Mouse (Mus musculus): ENCODE data around the gene Slc4a7. TPM values are rescaled to one million over a fixed set of nuclear protein-coding genes. Genes with fewer than 3 reads are reported as not detected.

Gene Slc4a7
- polyA plus RNA-seq (2015; fragmentation: Nextera tagmentation; extraction: Ambion mirVana) = 10.5 and 10.8 TPM in 2 replicates

- no peaks in the 10 kb centered on the region for H3K9me3 ChIP-seq (replicated peaks; ENCODE audit: low read length)
- peak within 1 kb of the TSS; percentile 90 for H3K9ac ChIP-seq (ENCODE audit: low read depth, low read length)
- H3K4me3 ChIP-seq (replicated peaks; ENCODE audit: low read depth, low read length) = peak within 1 kb of the TSS; percentile 79
- no peak for TF ChIP-seq CTCF (IDR thresholded peaks at IDR 0.05; ENCODE audit: low read depth)
- peak within 1 kb of the TSS; percentile 93 for H3K27ac ChIP-seq
- H3K36me3 ChIP-seq (ENCODE audit: insufficient read depth, low read length) = no peaks in the 10 kb centered on the region
- H3K4me2 ChIP-seq (ENCODE audit: low read length) = peak within 1 kb of the TSS; percentile 77
- H3K4me1 ChIP-seq (replicated peaks; ENCODE audit: insufficient read depth, low read length) = 0 out of 2 replicates have a peak, but pooled peaks cover 6% of the 10 kb centered on the region
- ATAC-seq (replicated peaks; ENCODE audit: low FRiP score, low read depth) (no peak), DNase-seq (ENCODE audit: low spot score) (no peak)
- no peaks in the 10 kb centered on the region for H3K27me3 ChIP-seq (ENCODE audit: insufficient read depth, low read length)
- 85% methylated on average over 5 of the region's 5 CpGs for WGBS
These were observed at the start of gene Slc4a7 for GRCm38 (mm10) chr14:14701710-14702329. Gene Slc4a7, plus strand, starts transcription at chr14:14702279.

GRCm38 (mm10) chr14:14670597-14670996 lies 31.5 kb upstream of the Slc4a7 start:
- no peaks in the 10 kb centered on the region for H3K36me3 ChIP-seq (ENCODE audit: insufficient read depth, low read length)
- H3K9ac ChIP-seq (ENCODE audit: low read depth, low read length) = no peak overlapping the region
- H3K4me1 ChIP-seq (replicated peaks; ENCODE audit: insufficient read depth, low read length) = no peaks in the 10 kb centered on the region
- H3K27ac ChIP-seq = no peak overlapping the region
- DNase-seq (ENCODE audit: low spot score) = no peak
- no peak for TF ChIP-seq CTCF (IDR thresholded peaks at IDR 0.05; ENCODE audit: low read depth)
- WGBS = 84% methylated on average over 1 of the region's 1 CpGs
- H3K4me2 ChIP-seq (ENCODE audit: low read length) = no peak overlapping the region
- H3K9me3 ChIP-seq (replicated peaks; ENCODE audit: low read length) = no peaks in the 10 kb centered on the region
- H3K27me3 ChIP-seq (ENCODE audit: insufficient read depth, low read length) = no peaks in the 10 kb centered on the region
- no peak for ATAC-seq (replicated peaks; ENCODE audit: low FRiP score, low read depth)
- H3K4me3 ChIP-seq (replicated peaks; ENCODE audit: low read depth, low read length) = no peak overlapping the region

GRCm38 (mm10) chr14:14681611-14682010 lies 20.5 kb upstream of the Slc4a7 start:
- Histone ChIP-seq H3K4me2 (ENCODE audit: low read length) (no peak overlapping the region), H3K27me3 (ENCODE audit: insufficient read depth, low read length) (no peaks in the 10 kb centered on the region), H3K36me3 (ENCODE audit: insufficient read depth, low read length) (no peaks in the 10 kb centered on the region), H3K27ac (no peak overlapping the region), H3K9ac (ENCODE audit: low read depth, low read length) (no peak overlapping the region), H3K9me3 (replicated peaks; ENCODE audit: low read length) (no peaks in the 10 kb centered on the region), H3K4me3 (replicated peaks; ENCODE audit: low read depth, low read length) (no peak overlapping the region), H3K4me1 (replicated peaks; ENCODE audit: insufficient read depth, low read length) (no peaks in the 10 kb centered on the region)
- ATAC-seq (replicated peaks; ENCODE audit: low FRiP score, low read depth) (no peak), DNase-seq (ENCODE audit: low spot score) (no peak)
- TF ChIP-seq CTCF (IDR thresholded peaks at IDR 0.05; ENCODE audit: low read depth) = no peak
- 63% methylated on average over 4 of the region's 4 CpGs for WGBS

GRCm38 (mm10) chr14:14684771-14685170 lies 17.3 kb upstream of the Slc4a7 start:
- no peaks in the 10 kb centered on the region for H3K27me3 ChIP-seq (ENCODE audit: insufficient read depth, low read length)
- WGBS = 75% methylated on average over 4 of the region's 4 CpGs

GRCm38 (mm10) chr14:14686101-14686551 lies 16.0 kb upstream of the Slc4a7 start:
- no peaks in the 10 kb centered on the region for H3K36me3 ChIP-seq (ENCODE audit: insufficient read depth, low read length)
- DNase-seq (ENCODE audit: low spot score) (no peak), ATAC-seq (replicated peaks; ENCODE audit: low FRiP score, low read depth) (no peak)
- no peaks in the 10 kb centered on the region for H3K9me3 ChIP-seq (replicated peaks; ENCODE audit: low read length)
- no peak overlapping the region for H3K9ac ChIP-seq (ENCODE audit: low read depth, low read length)
- H3K4me1 ChIP-seq (replicated peaks; ENCODE audit: insufficient read depth, low read length) = no peaks in the 10 kb centered on the region
- H3K4me3 ChIP-seq (replicated peaks; ENCODE audit: low read depth, low read length) = no peak overlapping the region
- 32% methylated on average over 7 of the region's 7 CpGs for WGBS
- no peak for TF ChIP-seq CTCF (IDR thresholded peaks at IDR 0.05; ENCODE audit: low read depth)
- H3K27me3 ChIP-seq (ENCODE audit: insufficient read depth, low read length) = no peaks in the 10 kb centered on the region
- no peak overlapping the region for H3K4me2 ChIP-seq (ENCODE audit: low read length)
- no peak overlapping the region for H3K27ac ChIP-seq

More at GRCm38 (mm10) chr14:14684771-14685170, 17.3 kb upstream of the Slc4a7 start:
- Histone ChIP-seq H3K4me1 (replicated peaks; ENCODE audit: insufficient read depth, low read length) (no peaks in the 10 kb centered on the region), H3K36me3 (ENCODE audit: insufficient read depth, low read length) (no peaks in the 10 kb centered on the region), H3K4me3 (replicated peaks; ENCODE audit: low read depth, low read length) (no peak overlapping the region), H3K4me2 (ENCODE audit: low read length) (no peak overlapping the region), H3K9ac (ENCODE audit: low read depth, low read length) (no peak overlapping the region), H3K9me3 (replicated peaks; ENCODE audit: low read length) (no peaks in the 10 kb centered on the region), H3K27ac (no peak overlapping the region)
- ATAC-seq (replicated peaks; ENCODE audit: low FRiP score, low read depth) = no peak
- no peak for DNase-seq (ENCODE audit: low spot score)
- TF ChIP-seq CTCF (IDR thresholded peaks at IDR 0.05; ENCODE audit: low read depth) = no peak

- WGBS = 57% methylated on average over 7 of the region's 7 CpGs
- no peak for ATAC-seq (replicated peaks; ENCODE audit: low FRiP score, low read depth)
- no peak for TF ChIP-seq CTCF (IDR thresholded peaks at IDR 0.05; ENCODE audit: low read depth)
These were observed 14.7 kb upstream of the Slc4a7 start for GRCm38 (mm10) chr14:14687258-14687890.

More at GRCm38 (mm10) chr14:14687258-14687890, 14.7 kb upstream of the Slc4a7 start:
- no peak overlapping the region for H3K4me2 ChIP-seq (ENCODE audit: low read length)
- H3K9me3 ChIP-seq (replicated peaks; ENCODE audit: low read length) = no peaks in the 10 kb centered on the region
- H3K4me1 ChIP-seq (replicated peaks; ENCODE audit: insufficient read depth, low read length) = no peaks in the 10 kb centered on the region
- no peak overlapping the region for H3K4me3 ChIP-seq (replicated peaks; ENCODE audit: low read depth, low read length)
- H3K9ac ChIP-seq (ENCODE audit: low read depth, low read length) = no peak overlapping the region
- no peaks in the 10 kb centered on the region for H3K36me3 ChIP-seq (ENCODE audit: insufficient read depth, low read length)
- H3K27ac ChIP-seq = no peak overlapping the region
- no peaks in the 10 kb centered on the region for H3K27me3 ChIP-seq (ENCODE audit: insufficient read depth, low read length)
- no peak for DNase-seq (ENCODE audit: low spot score)

All from kidney, postnatal 0 days (tissue).